Mouse (Mus musculus): ENCODE measurements around the gene Teddm1b. TPM values are rescaled to one million over a fixed set of nuclear protein-coding genes. Genes with fewer than 3 reads are reported as not detected.

The Teddm1b gene
- polyA plus RNA-seq, 1 experiment from 2014 or later = 0.41 TPM

GRCm38 (mm10) chr1:153924395-153925385 lies 50.5 kb downstream of the Teddm1b start:
- no peak overlapping the region for H3K27ac ChIP-seq (ENCODE audit: low read depth, low read length)
- H3K27me3 ChIP-seq (replicated peaks; ENCODE audit: control insufficient read depth, insufficient read depth, low read length) = no peaks in the 10 kb centered on the region
- no peak for ATAC-seq
- 86% methylated on average over 6 of the region's 6 CpGs for WGBS
- H3K4me1 ChIP-seq (ENCODE audit: control insufficient read depth, insufficient read depth, low read depth, low read length) = no peaks in the 10 kb centered on the region; the same call in 1 of the 2 replicates
- H3K4me3 ChIP-seq (ENCODE audit: low read length) = no peak overlapping the region
- H3K9me3 ChIP-seq (ENCODE audit: control insufficient read depth, low read length) = no peaks in the 10 kb centered on the region
- no peak overlapping the region for H3K9ac ChIP-seq (ENCODE audit: low read depth, low read length)
- no peak overlapping the region for H3K4me2 ChIP-seq (ENCODE audit: low read length)
- no peaks in the 10 kb centered on the region for H3K36me3 ChIP-seq (ENCODE audit: control insufficient read depth, insufficient read depth, low read length)

Small RNA genes lying within 50 kb of the gene (microRNA-seq; reads per million reads assigned to microRNA genes)
- gene Mir8114 = 13.1 reads per million, percentile 29 among the genes with 10 or more reads in this experiment

Other genes starting within 250 kb of the Teddm1b start
- 18.8 and 22.9 TPM in 2 replicates for gene Rgs8, start 221.3 kb upstream of the Teddm1b start, polyA plus RNA-seq (2015; fragmentation: Nextera tagmentation; extraction: Ambion mirVana)
- gene Rgs16, start 134.0 kb upstream of the Teddm1b start, polyA plus RNA-seq (2015; fragmentation: Nextera tagmentation; extraction: Ambion mirVana) = 13.3 and 14.0 TPM in 2 replicates
- gene Rnasel, start 124.9 kb upstream of the Teddm1b start, polyA plus RNA-seq (2015; fragmentation: Nextera tagmentation; extraction: Ambion mirVana) = 32.3 and 34.5 TPM in 2 replicates
- gene Rgsl1, start 30.2 kb upstream of the Teddm1b start, polyA plus RNA-seq (2015; fragmentation: Nextera tagmentation; extraction: Ambion mirVana) = 0.17 and 0.19 TPM in 2 replicates
- gene Teddm1a, start 17.4 kb downstream of the Teddm1b start, polyA plus RNA-seq (2015; fragmentation: Nextera tagmentation; extraction: Ambion mirVana) = not detected in 2 replicates
- gene Glul, start 25.6 kb downstream of the Teddm1b start, polyA plus RNA-seq (2015; fragmentation: Nextera tagmentation; extraction: Ambion mirVana) = 217 and 248 TPM in 2 replicates
- 1.4 and 1.5 TPM in 2 replicates for gene Teddm2, start 25.9 kb downstream of the Teddm1b start, polyA plus RNA-seq (2015; fragmentation: Nextera tagmentation; extraction: Ambion mirVana)

Measured in hindbrain, embryonic 16.5 days (tissue).